Mouse (Mus musculus): Measurements from ENCODE around the gene Cdk13. TPM values are rescaled to one million over a fixed set of nuclear protein-coding genes. Genes with fewer than 3 reads are reported as not detected.

Cdk13 gene
- polyA plus RNA-seq (2014; fragmentation: Nextera tagmentation; extraction: Ambion mirVana) = 13.6 and 15.4 TPM in 2 replicates

DNA sequence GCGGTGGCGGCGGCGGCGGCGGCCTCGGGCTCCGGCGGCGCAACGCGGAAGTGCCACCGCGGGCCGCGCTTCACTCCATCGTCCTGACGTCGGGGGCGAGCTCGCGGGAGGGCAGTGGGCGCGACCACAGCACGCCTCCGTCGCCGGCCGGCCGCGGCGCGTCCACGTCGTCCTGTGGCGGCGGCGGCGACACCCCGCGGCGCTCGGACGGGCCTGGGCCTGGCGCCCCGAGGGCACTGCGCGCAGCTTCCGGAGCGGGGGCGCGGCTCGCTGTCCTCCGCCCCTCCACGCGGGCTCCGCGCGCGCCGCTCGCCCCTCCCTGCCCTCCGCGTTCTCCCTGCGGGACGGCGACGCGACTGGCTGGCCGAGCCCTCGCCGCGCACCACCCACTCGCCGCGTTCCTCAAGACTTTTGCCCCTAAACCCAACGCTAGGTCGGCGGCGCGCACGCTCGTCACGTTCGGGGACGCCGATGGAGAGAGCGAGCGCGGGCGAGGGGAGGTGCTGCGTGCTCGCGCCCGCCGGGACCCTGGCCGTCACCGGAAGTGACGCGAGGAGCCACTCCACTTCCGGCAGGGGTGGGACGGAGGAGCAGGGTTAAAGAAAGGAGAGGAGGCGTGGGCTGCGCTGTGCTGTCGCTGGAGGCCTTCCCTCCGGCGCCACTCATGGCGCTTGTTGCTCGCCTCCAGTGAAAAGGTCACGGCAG is at the start of gene Cdk13:
TSS of gene Cdk13 (minus strand) at position 189 of the 705 bp plus-strand sequence.
- Histone ChIP-seq H3K27me3 (replicated peaks; ENCODE audit: control insufficient read depth, insufficient read depth, low read length) (no peaks in the 10 kb centered on the region), H3K9ac (ENCODE audit: low read length) (peak within 1 kb of the TSS; percentile 94), H3K36me3 (ENCODE audit: control insufficient read depth, insufficient read depth, low read length) (no peaks in the 10 kb centered on the region), H3K4me1 (ENCODE audit: control insufficient read depth, insufficient read depth, low read length) (peaks cover 8% of the 10 kb centered on the region), H3K4me3 (ENCODE audit: low read depth, low read length) (peak within 1 kb of the TSS; percentile 98), H3K9me3 (replicated peaks; ENCODE audit: control insufficient read depth, low read length) (no peaks in the 10 kb centered on the region), H3K4me2 (ENCODE audit: low read length) (peak within 1 kb of the TSS; percentile 94), H3K27ac (ENCODE audit: low read depth, low read length) (peak within 1 kb of the TSS; percentile 97)
- peak; percentile 99 for DNase-seq (ENCODE audit: low spot score)
- under 1% methylated on average over 67 of the region's 110 CpGs for WGBS
- peak; percentile 94 for ATAC-seq

DNA sequence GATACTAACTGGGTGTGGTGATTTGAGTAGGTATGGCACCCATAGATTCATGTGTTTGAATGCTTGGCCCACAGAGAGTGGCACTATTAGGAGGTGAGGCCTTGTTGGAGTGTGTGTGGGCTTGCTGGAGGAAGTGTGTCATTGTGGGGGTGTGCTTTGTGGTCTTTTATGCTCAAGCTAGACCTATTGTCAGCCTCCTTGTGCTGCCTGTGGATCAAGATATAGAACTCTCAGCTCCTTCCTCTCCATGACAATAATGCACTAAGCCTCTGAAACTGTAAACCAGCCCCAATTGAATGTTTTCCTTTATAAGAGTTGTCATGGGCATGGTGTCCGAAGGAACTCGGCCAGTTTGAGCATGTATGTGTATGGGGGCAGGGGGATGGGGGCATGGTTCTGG is 38.4 kb upstream of the Cdk13 start:
- Histone ChIP-seq H3K36me3 (ENCODE audit: control insufficient read depth, insufficient read depth, low read length) (no peaks in the 10 kb centered on the region), H3K4me1 (ENCODE audit: control insufficient read depth, insufficient read depth, low read length) (no peaks in the 10 kb centered on the region), H3K9ac (ENCODE audit: low read length) (no peak overlapping the region), H3K27ac (ENCODE audit: low read depth, low read length) (no peak overlapping the region), H3K4me3 (ENCODE audit: low read depth, low read length) (no peak overlapping the region), H3K4me2 (ENCODE audit: low read length) (no peak overlapping the region), H3K27me3 (replicated peaks; ENCODE audit: control insufficient read depth, insufficient read depth, low read length) (no peaks in the 10 kb centered on the region), H3K9me3 (replicated peaks; ENCODE audit: control insufficient read depth, low read length) (no peaks in the 10 kb centered on the region)
- 84% methylated on average over 2 of the region's 2 CpGs for WGBS
- ATAC-seq (no peak), DNase-seq (ENCODE audit: low spot score) (no peak)

DNA sequence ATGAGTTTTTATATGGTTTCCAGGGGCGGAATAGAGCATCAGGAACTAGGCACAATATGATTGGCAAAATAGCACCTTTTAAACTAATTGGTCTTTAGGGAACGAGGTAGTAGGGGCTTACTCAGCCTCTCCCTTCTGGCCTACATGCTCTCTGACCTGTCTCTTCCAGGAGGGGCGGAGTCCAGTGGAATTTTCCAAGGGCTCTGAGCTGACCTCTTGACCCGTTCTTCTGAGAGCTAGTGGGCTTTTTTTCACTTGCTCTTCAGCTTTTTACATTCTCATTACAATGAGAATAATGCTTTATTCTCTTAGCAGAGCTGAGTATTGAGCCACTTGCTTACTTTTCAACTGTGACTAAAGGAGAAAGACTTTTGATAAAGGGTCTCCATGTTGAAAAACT is 37.9 kb upstream of the Cdk13 start:
- WGBS = 30% methylated on average over 4 of the region's 4 CpGs
- Histone ChIP-seq H3K9me3 (replicated peaks; ENCODE audit: control insufficient read depth, low read length) (no peaks in the 10 kb centered on the region), H3K4me1 (ENCODE audit: control insufficient read depth, insufficient read depth, low read length) (no peaks in the 10 kb centered on the region), H3K9ac (ENCODE audit: low read length) (no peak overlapping the region), H3K4me2 (ENCODE audit: low read length) (no peak overlapping the region), H3K27ac (ENCODE audit: low read depth, low read length) (no peak overlapping the region), H3K4me3 (ENCODE audit: low read depth, low read length) (no peak overlapping the region), H3K36me3 (ENCODE audit: control insufficient read depth, insufficient read depth, low read length) (no peaks in the 10 kb centered on the region), H3K27me3 (replicated peaks; ENCODE audit: control insufficient read depth, insufficient read depth, low read length) (no peaks in the 10 kb centered on the region)
- ATAC-seq = no peak
- DNase-seq (ENCODE audit: low spot score) = no peak

DNA sequence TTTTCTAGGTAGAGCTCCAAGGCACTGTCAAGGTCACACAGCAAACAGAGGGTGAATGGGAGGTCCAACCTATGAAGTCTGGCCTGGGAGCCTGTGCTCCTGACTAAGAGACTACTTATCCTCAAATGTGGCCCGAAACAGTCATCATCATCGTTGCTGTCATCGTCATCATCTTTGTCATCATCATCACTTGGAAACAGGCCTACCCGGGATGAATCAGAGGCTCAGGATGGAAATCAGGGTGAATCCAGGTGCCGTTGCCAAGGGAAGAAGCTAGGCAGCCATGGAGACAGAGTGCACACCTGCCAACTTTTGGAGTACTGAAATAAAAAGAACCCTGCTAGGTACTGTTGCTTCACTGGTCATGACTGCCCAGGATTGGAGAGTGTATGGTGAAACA is 34.2 kb upstream of the Cdk13 start:
- 93% methylated on average over 5 of the region's 5 CpGs for whole genome bisulfite sequencing
- H3K4me2 ChIP-seq (ENCODE audit: low read length) = no peak overlapping the region
- no peak overlapping the region for H3K27ac ChIP-seq (ENCODE audit: low read depth, low read length)
- no peaks in the 10 kb centered on the region for H3K36me3 ChIP-seq (ENCODE audit: control insufficient read depth, insufficient read depth, low read length)
- H3K27me3 ChIP-seq (replicated peaks; ENCODE audit: control insufficient read depth, insufficient read depth, low read length) = no peaks in the 10 kb centered on the region
- no peak overlapping the region for H3K4me3 ChIP-seq (ENCODE audit: low read depth, low read length)
- no peak for DNase-seq (ENCODE audit: low spot score)
- no peaks in the 10 kb centered on the region for H3K4me1 ChIP-seq (ENCODE audit: control insufficient read depth, insufficient read depth, low read length)
- no peak overlapping the region for H3K9ac ChIP-seq (ENCODE audit: low read length)
- H3K9me3 ChIP-seq (replicated peaks; ENCODE audit: control insufficient read depth, low read length) = no peaks in the 10 kb centered on the region
- ATAC-seq = no peak

DNA sequence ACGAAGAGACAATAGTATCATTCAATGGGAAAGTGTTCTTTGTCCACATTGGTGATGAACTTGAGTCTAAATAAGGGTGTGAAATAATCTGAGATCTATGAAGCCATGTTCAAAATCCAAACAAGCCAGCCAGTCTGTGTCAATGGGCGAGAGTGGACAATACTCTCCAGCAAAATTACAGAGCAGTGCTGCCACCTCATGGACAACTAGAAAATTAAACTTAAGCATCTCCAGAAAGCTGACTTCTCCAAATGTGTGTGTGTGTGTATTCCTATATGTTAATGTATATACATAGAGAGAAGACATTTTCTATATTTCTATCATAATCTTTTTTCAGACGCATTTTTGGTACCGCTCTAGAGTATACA is 33.6 kb upstream of the Cdk13 start:
- 33% methylated on average over 4 of the region's 4 CpGs for WGBS
- ATAC-seq = peak; percentile 73
- H3K27ac ChIP-seq (ENCODE audit: low read depth, low read length) = no peak overlapping the region
- DNase-seq (ENCODE audit: low spot score) = peak; percentile 79
- H3K9ac ChIP-seq (ENCODE audit: low read length) = no peak overlapping the region
- H3K36me3 ChIP-seq (ENCODE audit: control insufficient read depth, insufficient read depth, low read length) = no peaks in the 10 kb centered on the region
- no peaks in the 10 kb centered on the region for H3K4me1 ChIP-seq (ENCODE audit: control insufficient read depth, insufficient read depth, low read length)
- H3K4me3 ChIP-seq (ENCODE audit: low read depth, low read length) = no peak overlapping the region
- H3K27me3 ChIP-seq (replicated peaks; ENCODE audit: control insufficient read depth, insufficient read depth, low read length) = no peaks in the 10 kb centered on the region
- H3K4me2 ChIP-seq (ENCODE audit: low read length) = no peak overlapping the region
- no peaks in the 10 kb centered on the region for H3K9me3 ChIP-seq (replicated peaks; ENCODE audit: control insufficient read depth, low read length)

DNA sequence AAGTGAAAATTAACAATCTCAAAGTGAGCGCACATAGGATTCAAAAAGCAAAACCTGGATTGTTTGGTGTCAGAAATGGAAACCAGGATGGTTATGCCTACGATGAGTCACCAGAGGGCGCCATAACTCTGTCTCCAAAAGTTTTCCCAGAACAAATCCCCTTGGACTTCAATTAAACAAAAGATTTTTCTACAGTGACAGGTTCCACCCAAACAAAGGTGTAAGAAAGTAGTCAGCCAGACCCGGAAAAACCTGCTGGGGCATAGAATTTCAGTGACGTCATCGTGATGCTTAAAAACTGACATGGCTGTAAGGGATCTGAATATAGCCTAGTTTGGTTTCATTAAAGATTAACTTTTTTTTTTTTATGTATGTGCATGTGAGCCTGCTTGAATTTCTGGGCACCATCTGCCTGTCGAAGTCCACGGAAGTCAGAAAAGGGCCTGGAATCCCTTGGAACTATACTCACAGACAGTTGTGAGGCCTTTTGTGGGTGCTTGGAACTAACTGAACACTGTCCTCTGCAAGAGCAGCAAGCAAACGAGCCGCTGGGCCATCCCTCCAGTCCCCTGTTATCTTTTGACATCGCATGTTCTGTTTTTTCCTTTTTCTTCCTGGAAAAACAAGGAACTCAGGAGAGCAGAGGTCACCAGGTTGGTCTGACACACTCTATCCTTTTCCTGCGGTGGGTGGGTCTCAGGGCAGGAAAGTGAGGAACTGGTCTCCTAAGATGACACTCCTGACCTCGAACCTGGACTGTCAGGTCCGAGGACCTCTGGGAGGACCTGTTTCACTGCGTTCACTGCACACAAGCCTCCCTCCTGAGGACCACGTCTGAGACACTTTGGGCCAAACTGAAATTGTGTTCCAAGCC is 33.0 kb upstream of the Cdk13 start:
- no peak overlapping the region for H3K4me2 ChIP-seq (ENCODE audit: low read length)
- 44% methylated on average over 16 of the region's 16 CpGs for WGBS
- H3K27ac ChIP-seq (ENCODE audit: low read depth, low read length) = no peak overlapping the region

DNA sequence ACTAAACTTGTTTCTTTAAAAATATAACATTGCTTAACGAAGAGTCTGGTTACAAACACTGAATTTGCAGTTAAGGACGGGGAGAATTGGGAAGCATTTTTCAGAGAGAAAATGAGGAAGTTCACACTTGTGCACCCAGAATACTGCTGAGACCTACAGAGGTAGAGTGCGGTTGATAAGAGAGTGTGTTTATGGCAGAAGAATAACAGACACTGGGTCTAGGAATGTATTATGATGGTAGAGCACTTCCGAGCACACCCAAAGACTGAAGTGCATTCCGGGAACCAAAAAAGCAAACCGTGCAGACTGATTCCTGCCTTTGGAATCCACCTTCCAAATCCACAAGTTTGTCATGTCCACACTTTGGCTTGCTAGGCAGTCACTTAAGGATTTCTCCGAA is 31.9 kb upstream of the Cdk13 start:
- Histone ChIP-seq H3K9ac (ENCODE audit: low read length) (no peak overlapping the region), H3K4me1 (ENCODE audit: control insufficient read depth, insufficient read depth, low read length) (no peaks in the 10 kb centered on the region), H3K27me3 (replicated peaks; ENCODE audit: control insufficient read depth, insufficient read depth, low read length) (no peaks in the 10 kb centered on the region), H3K4me3 (ENCODE audit: low read depth, low read length) (no peak overlapping the region), H3K4me2 (ENCODE audit: low read length) (no peak overlapping the region), H3K36me3 (ENCODE audit: control insufficient read depth, insufficient read depth, low read length) (no peaks in the 10 kb centered on the region), H3K27ac (ENCODE audit: low read depth, low read length) (no peak overlapping the region), H3K9me3 (replicated peaks; ENCODE audit: control insufficient read depth, low read length) (no peaks in the 10 kb centered on the region)
- WGBS = 86% methylated on average over 7 of the region's 7 CpGs
- DNase-seq (ENCODE audit: low spot score) (no peak), ATAC-seq (no peak)

More for the DNA sequence above, 33.0 kb upstream of the Cdk13 start:
- peak; percentile 52 for ATAC-seq
- no peaks in the 10 kb centered on the region for H3K9me3 ChIP-seq (replicated peaks; ENCODE audit: control insufficient read depth, low read length)
- H3K4me3 ChIP-seq (ENCODE audit: low read depth, low read length) = no peak overlapping the region
- no peaks in the 10 kb centered on the region for H3K36me3 ChIP-seq (ENCODE audit: control insufficient read depth, insufficient read depth, low read length)
- peak; percentile 63 for DNase-seq (ENCODE audit: low spot score)
- no peaks in the 10 kb centered on the region for H3K4me1 ChIP-seq (ENCODE audit: control insufficient read depth, insufficient read depth, low read length)
- no peaks in the 10 kb centered on the region for H3K27me3 ChIP-seq (replicated peaks; ENCODE audit: control insufficient read depth, insufficient read depth, low read length)
- no peak overlapping the region for H3K9ac ChIP-seq (ENCODE audit: low read length)

DNA sequence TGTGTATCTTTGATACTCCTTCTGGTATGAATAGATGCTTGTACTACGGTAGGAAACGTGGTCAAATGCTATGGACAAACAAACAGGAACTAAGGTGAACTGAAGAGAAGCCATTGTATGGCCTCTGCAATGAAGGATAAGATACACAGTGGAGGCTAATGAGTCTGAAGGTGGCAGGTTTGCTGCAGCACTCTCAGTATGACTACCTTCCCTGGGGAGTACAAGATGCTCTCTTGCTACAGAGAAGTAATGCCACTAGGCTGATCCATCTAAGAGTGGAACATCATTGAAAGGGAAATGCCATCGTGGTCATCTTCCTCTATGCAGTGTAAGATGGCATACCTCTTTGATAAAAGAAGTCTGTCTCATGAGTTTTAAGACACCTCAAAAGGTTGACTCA is 28.0 kb upstream of the Cdk13 start:
- no peaks in the 10 kb centered on the region for H3K9me3 ChIP-seq (replicated peaks; ENCODE audit: control insufficient read depth, low read length)
- no peaks in the 10 kb centered on the region for H3K36me3 ChIP-seq (ENCODE audit: control insufficient read depth, insufficient read depth, low read length)
- 71% methylated on average over 3 of the region's 3 CpGs for WGBS
- no peaks in the 10 kb centered on the region for H3K4me1 ChIP-seq (ENCODE audit: control insufficient read depth, insufficient read depth, low read length)
- no peak overlapping the region for H3K4me2 ChIP-seq (ENCODE audit: low read length)
- no peak for DNase-seq (ENCODE audit: low spot score)
- no peak for ATAC-seq
- no peaks in the 10 kb centered on the region for H3K27me3 ChIP-seq (replicated peaks; ENCODE audit: control insufficient read depth, insufficient read depth, low read length)
- no peak overlapping the region for H3K27ac ChIP-seq (ENCODE audit: low read depth, low read length)
- no peak overlapping the region for H3K9ac ChIP-seq (ENCODE audit: low read length)
- no peak overlapping the region for H3K4me3 ChIP-seq (ENCODE audit: low read depth, low read length)

DNA sequence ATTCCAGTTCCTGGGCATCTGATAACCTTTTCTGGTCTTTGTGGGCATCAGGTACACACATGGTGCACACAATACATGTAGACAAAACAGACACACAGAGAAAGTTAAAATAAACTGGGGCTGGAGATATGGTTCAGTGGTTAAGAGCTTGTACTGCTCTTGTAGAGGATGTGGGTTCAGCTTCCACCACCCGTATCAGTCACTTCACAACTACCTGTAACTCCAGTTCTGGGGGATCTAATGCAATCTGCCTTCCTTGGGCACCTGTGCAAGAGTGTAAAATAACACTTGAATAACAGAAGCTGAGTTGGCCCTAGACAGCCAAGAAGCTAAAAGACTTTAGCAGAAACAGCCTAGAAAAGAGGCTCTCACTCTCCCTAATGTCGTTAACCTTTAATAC is 12.3 kb upstream of the Cdk13 start:
- WGBS = 86% methylated on average over 2 of the region's 2 CpGs
- H3K4me2 ChIP-seq (ENCODE audit: low read length) = no peak overlapping the region
- H3K9me3 ChIP-seq (replicated peaks; ENCODE audit: control insufficient read depth, low read length) = no peaks in the 10 kb centered on the region
- H3K27me3 ChIP-seq (replicated peaks; ENCODE audit: control insufficient read depth, insufficient read depth, low read length) = no peaks in the 10 kb centered on the region
- ATAC-seq (no peak), DNase-seq (ENCODE audit: low spot score) (no peak)
- H3K4me3 ChIP-seq (ENCODE audit: low read depth, low read length) = no peak overlapping the region
- no peak overlapping the region for H3K9ac ChIP-seq (ENCODE audit: low read length)
- no peaks in the 10 kb centered on the region for H3K4me1 ChIP-seq (ENCODE audit: control insufficient read depth, insufficient read depth, low read length)
- no peak overlapping the region for H3K27ac ChIP-seq (ENCODE audit: low read depth, low read length)
- H3K36me3 ChIP-seq (ENCODE audit: control insufficient read depth, insufficient read depth, low read length) = no peaks in the 10 kb centered on the region

All from forebrain, embryonic 14.5 days (tissue).